Comparison of ENCODE assay signal across 17 mouse cellular contexts in the genomic region with DNA sequence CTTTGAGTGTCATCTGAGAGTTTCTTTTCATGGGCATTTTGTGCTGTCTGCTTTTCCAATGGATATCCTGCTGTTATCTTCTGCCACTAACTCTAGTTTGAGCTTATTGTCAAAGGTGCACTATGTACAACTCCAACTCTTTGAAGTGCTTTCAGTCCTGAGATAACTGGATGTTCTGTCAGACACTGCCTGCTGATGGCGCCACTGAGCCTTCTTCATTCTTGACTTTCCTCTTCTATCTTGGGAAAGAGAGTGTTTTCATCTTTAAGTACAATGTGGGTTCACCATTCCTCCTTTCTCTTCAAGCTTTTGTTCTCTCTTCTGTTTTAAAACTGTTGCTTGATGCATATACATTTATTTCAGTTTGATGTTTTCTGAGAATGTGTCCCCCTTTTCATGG. TPM values are rescaled to one million over a fixed set of nuclear protein-coding genes. Genes with fewer than 3 reads are reported as not detected.
DNase-seq lines count a peak whose midpoint lies in the region; ATAC-seq and TF ChIP-seq lines count a peak whose summit lies in the region.
"Had no signal": no experiment of that assay in that cellular context is flagged by ENCODE, and none has a peak within 500 bp of the region (broad histone marks: within the 10 kb centered on the region; RNA-seq: fewer than 3 reads in every experiment).

No protein-coding gene starts in this region.

- no peak overlapping the region for H3K4me3 ChIP-seq in left cerebral cortex, adult 2 months
- H3K4me3 ChIP-seq: embryonic facial prominence, embryonic 15.5 days; forebrain, embryonic 13.5 days; heart, embryonic 10.5 days; midbrain, embryonic 15.5 days had no signal

- intact Hi-C loops in left cerebral cortex, adult 2 months (cut with DNase I) = no loop called here

- peak; percentile 20; the same call in 1 of the 2 replicates for TF ChIP-seq CTCF in left cerebral cortex, adult 2 months (IDR thresholded peaks at IDR 0.05)

- peak; percentile 67 for DNase-seq in CD4-positive, CD25-positive, alpha-beta regulatory T cell, adult 2 months (ENCODE audit: low read depth, low spot score)
- no peak for DNase-seq in left cerebral cortex, adult 2 months (ENCODE audit: extremely low spot score in 1 of 2, low spot score in 2 of 2)
- no peak for DNase-seq in left cerebral cortex, adult 11 months (ENCODE audit: low spot score)
- DNase-seq in thymus, postnatal 14 days = peak; percentile 36
- no peak for DNase-seq in thymus, postnatal 36 days
- no peak for DNase-seq in embryo, embryonic 10 days (ENCODE audit: low spot score)
- no peak for DNase-seq in adrenal gland, postnatal 4 days (ENCODE audit: low spot score in 2 of 2)
- DNase-seq: cerebellum, adult 11-12 months; kidney, postnatal 25 days had no signal

- no peak overlapping the region for H3K27ac ChIP-seq in left cerebral cortex, adult 2 months
- H3K27ac ChIP-seq: embryonic facial prominence, embryonic 15.5 days; forebrain, embryonic 13.5 days; heart, embryonic 10.5 days; macrophage; midbrain, embryonic 15.5 days had no signal

- no peak for ATAC-seq in CD4-positive, CD25-positive, alpha-beta regulatory T cell, adult 4 months
- ATAC-seq: activated CD4-positive, CD25-positive, alpha-beta regulatory T cell, adult 4 months; forebrain, embryonic 13.5 days; inflammation-experienced regulatory T-cells, adult 6 months; midbrain, embryonic 15.5 days had no signal

RNA-seq across cellular contexts. Expression of a gene that starts 42.1 kb away (rescaled TPM):
- 10 to 100 TPM; 18.2 to 22.9 TPM for polyA plus RNA-seq in CD4-positive, CD25-positive, alpha-beta regulatory T cell, adult 4 months (2017; shearing (Covaris generic))
- 10 to 100 TPM; 25.8 to 27.4 TPM for total RNA-seq in left cerebral cortex, adult 2 months (2021)
- 10 to 100 TPM; 60.3 to 65.8 TPM for total RNA-seq in adrenal gland, postnatal 4 days (2021)

Comparison
In these comparisons a context has a peak if more than half of its experiments do, and no peak if none do; other contexts are left out.
1. DNase-seq: peak in CD4-positive, CD25-positive, alpha-beta regulatory T cell, adult 2 months (single experiment) and thymus, postnatal 14 days (single experiment); none in left cerebral cortex, adult 2 months (0 of 2), left cerebral cortex, adult 11 months (single experiment), thymus, postnatal 36 days (0 of 2), embryo, embryonic 10 days (single experiment) and adrenal gland, postnatal 4 days (0 of 2).